In genomic region chr16:93573434-93573833, GRCm38 (mm10) we compare ENCODE assay signal across 24 mouse cellular contexts. TPM values are rescaled to one million over a fixed set of nuclear protein-coding genes. Genes with fewer than 3 reads are reported as not detected.
DNase-seq lines count a peak whose midpoint lies in the region; ATAC-seq and TF ChIP-seq lines count a peak whose summit lies in the region.
"Had no signal": no experiment of that assay in that cellular context is flagged by ENCODE, and none has a peak within 500 bp of the region (broad histone marks: within the 10 kb centered on the region; RNA-seq: fewer than 3 reads in every experiment).

No protein-coding gene starts in this region.

- in situ Hi-C loops in CH12.LX (cut with MboI; ENCODE audit: low pct_ligation_motif_present, low pct_unique_long_range_greater_than_20kb, low sequenced_read_pairs) = no loop called here

- TF ChIP-seq CTCF in thymus, adult 2 months (IDR thresholded peaks at IDR 0.05; ENCODE audit: borderline replicate concordance, control insufficient read depth, extremely low read depth, insufficient read depth, low read length, poor library complexity) = no peak
- TF ChIP-seq CTCF in CH12.LX (conservative IDR thresholded peaks at IDR 0.05 in 1 of 2, IDR thresholded peaks at IDR 0.05 in 1 of 2; ENCODE audit: low read depth in 2 of 2, low read length in 2 of 2) = no peak
- TF ChIP-seq CTCF in midbrain, postnatal 0 days (IDR thresholded peaks at IDR 0.05) = no peak

- no peak overlapping the region for H3K9ac ChIP-seq in CH12.LX (ENCODE audit: insufficient read depth, low read depth)
- no peak overlapping the region for H3K9ac ChIP-seq in midbrain, postnatal 0 days (replicated peaks; ENCODE audit: low read length, poor library complexity, severe bottlenecking)
- H3K9ac ChIP-seq: embryonic facial prominence, embryonic 12.5 days; forebrain, embryonic 13.5 days; forebrain, embryonic 15.5 days; forebrain, postnatal 0 days had no signal

- TF ChIP-seq RAD21 in CH12.LX (IDR thresholded peaks at IDR 0.05; ENCODE audit: low read depth, low read length) = no peak

- ATAC-seq in midbrain, postnatal 0 days (ENCODE audit: low FRiP score) = no peak
- ATAC-seq: forebrain, embryonic 13.5 days; forebrain, embryonic 15.5 days; forebrain, postnatal 0 days; Patski had no signal

- H3K4me1 ChIP-seq in thymus, adult 2 months (replicated peaks; ENCODE audit: control insufficient read depth, insufficient read depth, low read length) = peaks cover 40% of the 10 kb centered on the region
- peaks cover 16% of the 10 kb centered on the region in 2 experiments for H3K4me1 ChIP-seq in CH12.LX (ENCODE audit: control insufficient read depth in 1 of 2, insufficient read depth in 2 of 2)
- no peaks in the 10 kb centered on the region for H3K4me1 ChIP-seq in midbrain, postnatal 0 days (ENCODE audit: insufficient read depth, low read length)
- H3K4me1 ChIP-seq: forebrain, embryonic 13.5 days; forebrain, embryonic 15.5 days had no signal

- WGBS in thymus, adult 2 months = 96% methylated on average over 5 of the region's 5 CpGs
- WGBS in midbrain, postnatal 0 days = over 99% methylated on average over 5 of the region's 5 CpGs

- H3K36me3 ChIP-seq in thymus, adult 2 months (ENCODE audit: control insufficient read depth, insufficient read depth, low read length) = no peaks in the 10 kb centered on the region
- H3K36me3 ChIP-seq in CH12.LX (replicated peaks in 1 of 2; ENCODE audit: control insufficient read depth in 1 of 2, insufficient read depth in 1 of 2, low read length in 1 of 2) = no peaks in the 10 kb centered on the region
- H3K36me3 ChIP-seq in midbrain, postnatal 0 days (ENCODE audit: insufficient read depth, low read length) = no peaks in the 10 kb centered on the region
- H3K36me3 ChIP-seq: embryonic facial prominence, embryonic 10.5 days; embryonic facial prominence, embryonic 12.5 days; forebrain, embryonic 15.5 days had no signal

- H3K9me3 ChIP-seq in CH12.LX (replicated peaks; ENCODE audit: low read length) = no peaks in the 10 kb centered on the region
- H3K9me3 ChIP-seq in midbrain, postnatal 0 days (ENCODE audit: low read length) = no peaks in the 10 kb centered on the region
- H3K9me3 ChIP-seq: embryonic facial prominence, embryonic 10.5 days; embryonic facial prominence, embryonic 12.5 days; forebrain, embryonic 13.5 days; forebrain, embryonic 15.5 days had no signal

- H3K27me3 ChIP-seq in thymus, adult 2 months (ENCODE audit: control insufficient read depth, insufficient read depth, low read length) = no peaks in the 10 kb centered on the region
- no peaks in the 10 kb centered on the region for H3K27me3 ChIP-seq in CH12.LX (replicated peaks)
- no peaks in the 10 kb centered on the region for H3K27me3 ChIP-seq in midbrain, postnatal 0 days (ENCODE audit: insufficient read depth, low read length)
- H3K27me3 ChIP-seq: embryonic facial prominence, embryonic 12.5 days; forebrain, embryonic 13.5 days; forebrain, embryonic 15.5 days; Patski had no signal

- no peak for TF ChIP-seq POLR2A in thymus, adult 2 months (IDR thresholded peaks at IDR 0.05; ENCODE audit: control insufficient read depth, extremely low read depth, insufficient read depth, low read length, poor library complexity)
- no peak for TF ChIP-seq POLR2A in CH12.LX (IDR thresholded peaks at IDR 0.05; ENCODE audit: low read depth, low read length)

- H3K4me2 ChIP-seq in CH12.LX (ENCODE audit: insufficient read depth, low read depth, poor library complexity, severe bottlenecking) = no peak overlapping the region
- no peak overlapping the region for H3K4me2 ChIP-seq in midbrain, postnatal 0 days (ENCODE audit: low read depth, low read length, poor library complexity, severe bottlenecking)
- H3K4me2 ChIP-seq: embryonic facial prominence, embryonic 12.5 days; forebrain, embryonic 13.5 days; forebrain, embryonic 15.5 days had no signal

- TF ChIP-seq EP300 in CH12.LX (IDR thresholded peaks at IDR 0.05; ENCODE audit: low read length) = no peak

- H3K79me2 ChIP-seq in CH12.LX (replicated peaks; ENCODE audit: control insufficient read depth, extremely low read depth, insufficient read depth, poor library complexity, severe bottlenecking) = no peaks in the 10 kb centered on the region

- peak; percentile 70 for DNase-seq in heart, adult 11 months
- DNase-seq in heart, adult 8-10 months (ENCODE audit: low spot score) = no peak
- no peak for DNase-seq in thymus, adult 2 months
- DNase-seq in thymus, postnatal 36 days = no peak
- no peak for DNase-seq in CH12.LX (ENCODE audit: extremely low read depth)
- DNase-seq in induced T-regulatory cell, adult 2 months (ENCODE audit: low read depth) = peak; percentile 21
- DNase-seq in midbrain, postnatal 0 days (ENCODE audit: low spot score) = no peak
- DNase-seq in cerebellum, postnatal 36 days = no peak
- DNase-seq: adrenal gland, adult 8-10 months; adrenal gland, postnatal 14 days; adrenal gland, postnatal 36 days; cerebellum, adult 11-12 months; cerebellum, adult 2 months; cerebellum, adult 9-11 months; cerebellum, postnatal 14 days; forebrain, postnatal 0 days had no signal

- no peak overlapping the region for H3K4me3 ChIP-seq in thymus, adult 2 months (ENCODE audit: control insufficient read depth, insufficient read depth, low read length)
- H3K4me3 ChIP-seq in CH12.LX (replicated peaks in 1 of 3; ENCODE audit: low read depth in 2 of 3, low read length in 2 of 3, poor library complexity in 1 of 3) = no peak overlapping the region
- no peak overlapping the region for H3K4me3 ChIP-seq in midbrain, postnatal 0 days (ENCODE audit: low read depth, low read length)
- H3K4me3 ChIP-seq: embryonic facial prominence, embryonic 10.5 days; embryonic facial prominence, embryonic 12.5 days; forebrain, embryonic 13.5 days; forebrain, embryonic 15.5 days had no signal

- dilution Hi-C loops in CH12.LX (cut with MboI; ENCODE audit: extremely low pct_ligation_motif_present, extremely low pct_unique_long_range_greater_than_20kb, low sequenced_read_pairs) = no loop called here

- H3K27ac ChIP-seq in thymus, adult 2 months (ENCODE audit: control insufficient read depth, insufficient read depth, low read length) = peak overlapping the region; percentile 18; the same call in 1 of the 2 replicates
- H3K27ac ChIP-seq in CH12.LX (ENCODE audit: insufficient read depth, low read depth) = no peak overlapping the region
- H3K27ac ChIP-seq in midbrain, postnatal 0 days (ENCODE audit: low read depth, low read length) = no peak overlapping the region
- H3K27ac ChIP-seq: embryonic facial prominence, embryonic 10.5 days; embryonic facial prominence, embryonic 12.5 days; forebrain, embryonic 13.5 days; forebrain, embryonic 15.5 days had no signal

TF ChIP-seq in CH12.LX, 34 proteins besides CTCF, POLR2A, EP300 and RAD21 (continues in another document):
- no peak for TF ChIP-seq SMC3 (IDR thresholded peaks at IDR 0.05; ENCODE audit: low read depth, low read length)
- no peak for TF ChIP-seq JUN (IDR thresholded peaks at IDR 0.05; ENCODE audit: insufficient read depth, low read depth, low read length)
- no peak for TF ChIP-seq CHD1 (IDR thresholded peaks at IDR 0.05; ENCODE audit: low read depth, low read length)
- TF ChIP-seq IRF4 (IDR thresholded peaks at IDR 0.05; ENCODE audit: low read depth, low read length) = no peak
- TF ChIP-seq USF1 (IDR thresholded peaks at IDR 0.05; ENCODE audit: low read depth, low read length) = peak; percentile 34; the same call in 1 of the 2 replicates
- TF ChIP-seq USF2 (conservative IDR thresholded peaks at IDR 0.05; ENCODE audit: low read depth, low read length) = peak; percentile 63
- no peak for TF ChIP-seq KAT2A (IDR thresholded peaks at IDR 0.05; ENCODE audit: insufficient replicate concordance, low read length)
- no peak for TF ChIP-seq TCF12 (IDR thresholded peaks at IDR 0.05; ENCODE audit: low read depth, low read length)
- TF ChIP-seq NRF1 (IDR thresholded peaks at IDR 0.05; ENCODE audit: low read depth, low read length) = no peak
- 0 out of 2 replicates have a peak, but pooled peaks have one; percentile 21 for TF ChIP-seq MAX (IDR thresholded peaks at IDR 0.05; ENCODE audit: low read length)
- no peak for TF ChIP-seq MAFK (IDR thresholded peaks at IDR 0.05; ENCODE audit: insufficient replicate concordance, low read length)
- no peak for TF ChIP-seq NELFE (IDR thresholded peaks at IDR 0.05; ENCODE audit: low read depth, low read length)
- no peak for TF ChIP-seq UBTF (IDR thresholded peaks at IDR 0.05; ENCODE audit: low read depth, low read length)
- TF ChIP-seq TBP (conservative IDR thresholded peaks at IDR 0.05; ENCODE audit: low read depth, low read length) = no peak
- TF ChIP-seq ZC3H11A (IDR thresholded peaks at IDR 0.05; ENCODE audit: low read depth, low read length) = no peak
- TF ChIP-seq MAZ (IDR thresholded peaks at IDR 0.05; ENCODE audit: low read depth, low read length) = no peak
- no peak for TF ChIP-seq MXI1 (IDR thresholded peaks at IDR 0.05; ENCODE audit: low read depth, low read length)
- no peak for TF ChIP-seq POLR2AphosphoS2 (IDR thresholded peaks at IDR 0.05; ENCODE audit: low read depth, low read length)
- no peak for TF ChIP-seq SIN3A (IDR thresholded peaks at IDR 0.05; ENCODE audit: low read length)

RNA-seq across cellular contexts. Expression of gene Setd4, which starts 30.4 kb away (rescaled TPM):
- total RNA-seq in heart, adult 8-10 months (2022) = 1 to 10 TPM; 1.3 to 3.3 (median 1.6) TPM
- 39.2 and 39.7 TPM in 2 replicates for polyA plus RNA-seq in thymus, adult 2 months (2012; rRNA removed)
- total RNA-seq in CH12.LX (2012; rRNA removed) (20.2 and 21.8 TPM in 2 replicates), CH12.LX (2014; rRNA removed) (23.0 and 29.7 TPM in 2 replicates)
- 24.6 and 32.6 TPM in 2 replicates for polyA plus RNA-seq in CH12.LX (2012; ENCODE audit: insufficient read length, low read depth)
- total RNA-seq in midbrain, postnatal 0 days (2014; rRNA removed) = 20.3 and 29.6 TPM in 2 replicates
- polyA plus RNA-seq in midbrain, postnatal 0 days (2015; fragmentation: Nextera tagmentation; extraction: Ambion mirVana) = 14.9 and 17.2 TPM in 2 replicates

RNA-seq across cellular contexts. Expression of gene Cbr1, which starts 32.2 kb away (rescaled TPM):
- total RNA-seq in heart, adult 8-10 months (2022) = 10 to 100 TPM; 35.9 to 39.0 (median 38.0) TPM
- 88.0 and 92.0 TPM in 2 replicates for polyA plus RNA-seq in thymus, adult 2 months (2012; rRNA removed)
- total RNA-seq in CH12.LX (2012; rRNA removed) (8.1 and 8.9 TPM in 2 replicates), CH12.LX (2014; rRNA removed) (1.1 and 1.5 TPM in 2 replicates)
- 1.6 and 1.7 TPM in 2 replicates for polyA plus RNA-seq in CH12.LX (2012; ENCODE audit: insufficient read length, low read depth)
- total RNA-seq in midbrain, postnatal 0 days (2014; rRNA removed) = 76.2 and 103 TPM in 2 replicates
- 111 and 118 TPM in 2 replicates for polyA plus RNA-seq in midbrain, postnatal 0 days (2015; fragmentation: Nextera tagmentation; extraction: Ambion mirVana)

RNA-seq across cellular contexts. Expression of gene Gm5678, which starts 54.5 kb away (rescaled TPM):
- total RNA-seq in heart, adult 8-10 months (2022) = 1 to 10 TPM; 1.2 to 2.0 (median 1.5) TPM
- 0.14 TPM in 1 of 2 replicates, not detected in the other for polyA plus RNA-seq in thymus, adult 2 months (2012; rRNA removed)
- total RNA-seq in CH12.LX (2012; rRNA removed) = not detected in 2 replicates
- not detected in 2 replicates for total RNA-seq in CH12.LX (2014; rRNA removed)
- polyA plus RNA-seq in CH12.LX (2012; ENCODE audit: insufficient read length, low read depth) = not detected in 2 replicates
- not detected in 2 replicates for total RNA-seq in midbrain, postnatal 0 days (2014; rRNA removed)
- polyA plus RNA-seq in midbrain, postnatal 0 days (2015; fragmentation: Nextera tagmentation; extraction: Ambion mirVana) = not detected in 2 replicates
- total RNA-seq: ES-E14; forebrain, postnatal 0 days had no signal
- polyA plus RNA-seq: embryonic facial prominence, embryonic 10.5 days; embryonic facial prominence, embryonic 12.5 days; embryonic facial prominence, embryonic 14.5 days; forebrain, embryonic 11.5 days; forebrain, embryonic 13.5 days; forebrain, embryonic 15.5 days; forebrain, postnatal 0 days had no signal

Comparison
In these comparisons a context has a peak if more than half of its experiments do, and no peak if none do; other contexts are left out.
1. DNase-seq: peak in heart, adult 11 months (single experiment) and induced T-regulatory cell, adult 2 months (single experiment); none in heart, adult 8-10 months (single experiment), thymus, adult 2 months (single experiment), thymus, postnatal 36 days (0 of 2), CH12.LX (single experiment), midbrain, postnatal 0 days (single experiment) and cerebellum, postnatal 36 days (0 of 2).